Mouse (Mus musculus) forebrain, postnatal 0 days (tissue): ENCODE data around the gene Aar2. TPM values are rescaled to one million over a fixed set of nuclear protein-coding genes. Genes with fewer than 3 reads are reported as not detected.

ENCODE experiments used
- ATAC-seq: fragments of 200-750 bp; cut with Nextera tagmentation; 2 replicates; pipeline ENCODE4 v1.8.0; 2017; ENCODE audit warnings: mild to moderate bottlenecking, moderate library complexity
- DNase-seq: peaks from one replicate; pipeline ENCODE4 v3.0.0-alpha.2; 2015
- H3K27ac ChIP-seq: fragments of 300-500 bp; sonication (generic); 2 replicates; pipeline ENCODE4 v1.5.1; 2014; ENCODE audit warnings: low read depth, mild to moderate bottlenecking, antibody characterized with exemption, low read length, moderate library complexity, mixed read lengths
- H3K27me3 ChIP-seq: fragments of 300-500 bp; sonication (generic); 2 replicates; pipeline ENCODE4 v1.6.1; 2014; ENCODE audit warnings: mild to moderate bottlenecking, low read length, mixed read lengths; ENCODE audit not compliant: insufficient read depth
- H3K36me3 ChIP-seq: fragments of 300-500 bp; sonication (generic); 2 replicates; pipeline ENCODE4 v1.6.1; 2014; ENCODE audit warnings: mild to moderate bottlenecking, moderate library complexity; ENCODE audit not compliant: insufficient read depth
- H3K4me1 ChIP-seq: fragments of 300-500 bp; sonication (generic); 2 replicates; pipeline ENCODE4 v1.6.1; 2014; ENCODE audit warnings: antibody characterized with exemption; ENCODE audit not compliant: insufficient read depth
- H3K4me2 ChIP-seq: fragments of 300-500 bp; sonication (generic); 2 replicates; pipeline ENCODE4 v1.6.1; 2014; ENCODE audit warnings: low read depth, mild to moderate bottlenecking, moderate library complexity
- H3K4me3 ChIP-seq: fragments of 300-500 bp; sonication (generic); 2 replicates; pipeline ENCODE4 v1.5.1; 2014; ENCODE audit warnings: low read depth, low read length, mixed read lengths
- H3K9ac ChIP-seq: fragments of 300-500 bp; sonication (generic); 2 replicates; pipeline ENCODE4 v1.6.1; 2014; ENCODE audit warnings: mild to moderate bottlenecking
- H3K9me3 ChIP-seq: fragments of 300-500 bp; sonication (generic); 2 replicates; pipeline ENCODE4 v1.6.1; 2016; ENCODE audit warnings: low read length
- CTCF ChIP-seq: sonication (generic); IDR thresholded peaks from 2 replicates; pipeline ENCODE4 v1.5.1; 2016; ENCODE audit warnings: antibody characterized with exemption, control low read depth, low read depth
- WGBS: fragments of 180-500 bp; shearing (Covaris S2); extraction: QIAGEN DNeasy Blood & Tissue Kit; methylation state at CpG from one replicate; pipeline ENCODE4 v1.1.7; 2014; 5-methylcytosine and 5-hydroxymethylcytosine counted together
- polyA plus RNA-seq: library from polyadenylated mRNA; unstranded; fragments of >200 nt; fragmentation: Nextera tagmentation; extraction: Ambion mirVana; gene quantifications from 2 replicates; pipeline ENCODE4 v1.2.1, GENCODE M21; 2015
- total RNA-seq: library from RNA; depleted of rRNA; stranded (reverse); fragments of >200 nt; gene quantifications from 2 replicates; pipeline ENCODE4 v1.2.3, GENCODE M21; 2014; rRNA removed

Aar2 gene
- total RNA-seq (46.7 and 50.1 TPM in 2 replicates), polyA plus RNA-seq (37.1 and 43.7 TPM in 2 replicates)

DNA sequence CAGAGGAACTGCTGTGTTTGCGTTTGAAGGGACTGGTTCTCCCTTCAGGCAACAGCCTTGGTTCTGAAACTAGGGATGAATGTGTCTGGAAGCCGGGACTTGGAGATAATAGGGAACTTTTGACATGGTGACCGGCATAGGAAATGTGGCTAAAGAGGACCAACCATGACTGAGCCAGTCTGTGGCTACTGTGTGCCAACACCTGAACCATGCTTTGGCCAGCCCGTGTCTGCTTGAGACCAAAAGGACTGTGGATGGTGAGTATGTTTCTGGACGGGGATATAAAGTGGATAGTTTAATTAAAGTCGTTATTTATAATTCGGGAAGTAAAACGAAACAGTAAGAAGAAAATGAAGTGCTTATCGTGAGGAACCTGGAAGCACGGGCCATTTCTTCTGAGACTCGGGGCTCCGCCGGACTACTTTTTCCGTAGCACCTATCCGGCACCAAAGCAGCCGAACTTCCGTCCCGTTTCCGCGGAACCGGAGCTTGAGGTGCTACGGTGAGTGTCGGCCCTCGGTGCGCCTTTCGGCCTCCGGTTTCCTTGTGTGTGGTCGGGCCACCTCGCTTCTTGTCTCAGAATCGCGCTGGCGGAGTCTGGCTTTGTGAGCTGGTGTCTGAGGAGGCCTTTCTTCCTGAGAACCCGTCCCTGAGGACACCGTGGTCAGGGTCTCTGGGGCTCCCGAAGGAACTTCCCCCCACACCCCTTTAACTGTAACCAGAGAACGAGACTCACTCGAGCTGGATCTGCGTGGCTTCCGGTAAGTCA lies at the start of gene Aar2:
TSS of gene Aar2 (plus strand) at position 462 of the 769 bp plus-strand sequence.
- TF ChIP-seq CTCF = no peak
- Histone ChIP-seq H3K9me3 (no peaks in the 10 kb centered on the region), H3K27ac (peak within 1 kb of the TSS; percentile 73; the same call in 1 of the 2 replicates), H3K27me3 (no peaks in the 10 kb centered on the region), H3K4me3 (peak within 1 kb of the TSS; percentile 85), H3K4me2 (peak within 1 kb of the TSS; percentile 74), H3K36me3 (peaks cover 17% of the 10 kb centered on the region), H3K4me1 (peaks cover 9% of the 10 kb centered on the region; the same call in 1 of the 2 replicates), H3K9ac (peak within 1 kb of the TSS; percentile 71)
- ATAC-seq = peak; percentile 77
- 6% methylated on average over 39 of the region's 39 CpGs for WGBS
- DNase-seq = peak; percentile 90

DNA sequence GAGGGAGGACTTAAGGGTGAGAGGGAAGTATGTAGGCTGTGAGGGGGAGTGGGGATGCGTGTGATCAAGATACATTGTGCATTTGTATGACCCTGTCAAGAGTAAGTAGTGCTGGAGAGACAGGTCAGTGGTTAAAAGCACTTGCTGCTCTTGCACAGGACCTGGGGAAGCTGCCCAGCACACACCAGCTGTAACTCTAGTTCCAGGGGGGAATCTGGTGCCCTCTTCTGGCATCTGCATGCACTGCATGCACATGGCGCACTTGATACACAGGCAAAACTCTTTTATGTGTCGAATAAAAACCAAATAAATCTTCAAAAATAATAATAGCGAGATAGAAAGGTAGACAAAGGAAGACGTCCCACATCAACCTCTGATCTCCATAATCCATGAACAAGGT lies 49.5 kb upstream of the Aar2 start:
- Histone ChIP-seq H3K4me2 (no peak overlapping the region), H3K36me3 (peaks cover 75% of the 10 kb centered on the region), H3K9me3 (no peaks in the 10 kb centered on the region), H3K27me3 (no peaks in the 10 kb centered on the region), H3K4me1 (no peaks in the 10 kb centered on the region), H3K4me3 (no peak overlapping the region), H3K27ac (no peak overlapping the region), H3K9ac (no peak overlapping the region)
- TF ChIP-seq CTCF = peak; percentile 88
- peak; percentile 55 for ATAC-seq
- DNase-seq = peak; percentile 76
- 46% methylated on average over 5 of the region's 5 CpGs for WGBS

DNA sequence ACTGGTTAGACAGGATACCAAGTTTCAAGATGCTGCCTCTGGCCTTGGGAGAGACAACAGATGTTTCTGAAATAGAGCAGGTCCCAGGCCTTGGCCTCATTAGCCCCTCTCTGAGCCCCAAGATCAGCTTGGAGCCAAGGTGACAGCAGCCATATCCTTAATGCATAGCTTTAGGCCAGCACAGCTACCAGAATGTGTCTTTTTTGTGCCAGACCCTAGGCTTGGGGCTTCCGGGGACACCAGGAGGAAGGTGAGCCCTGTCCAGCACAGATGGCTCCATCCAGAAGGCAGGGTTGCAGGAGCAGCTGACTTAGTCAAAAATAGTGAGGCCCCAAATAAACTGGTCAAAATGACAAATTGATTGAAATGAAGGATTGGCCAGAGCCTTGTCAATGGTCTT lies 46.4 kb upstream of the Aar2 start:
- H3K27me3 ChIP-seq = no peaks in the 10 kb centered on the region
- H3K36me3 ChIP-seq = peaks cover 84% of the 10 kb centered on the region
- DNase-seq = no peak
- no peak overlapping the region for H3K9ac ChIP-seq
- TF ChIP-seq CTCF = no peak
- H3K9me3 ChIP-seq = no peaks in the 10 kb centered on the region
- no peak overlapping the region for H3K4me2 ChIP-seq
- H3K4me3 ChIP-seq = no peak overlapping the region
- ATAC-seq = no peak
- no peaks in the 10 kb centered on the region for H3K4me1 ChIP-seq
- WGBS = 86% methylated on average over 1 of the region's 1 CpGs
- no peak overlapping the region for H3K27ac ChIP-seq

DNA sequence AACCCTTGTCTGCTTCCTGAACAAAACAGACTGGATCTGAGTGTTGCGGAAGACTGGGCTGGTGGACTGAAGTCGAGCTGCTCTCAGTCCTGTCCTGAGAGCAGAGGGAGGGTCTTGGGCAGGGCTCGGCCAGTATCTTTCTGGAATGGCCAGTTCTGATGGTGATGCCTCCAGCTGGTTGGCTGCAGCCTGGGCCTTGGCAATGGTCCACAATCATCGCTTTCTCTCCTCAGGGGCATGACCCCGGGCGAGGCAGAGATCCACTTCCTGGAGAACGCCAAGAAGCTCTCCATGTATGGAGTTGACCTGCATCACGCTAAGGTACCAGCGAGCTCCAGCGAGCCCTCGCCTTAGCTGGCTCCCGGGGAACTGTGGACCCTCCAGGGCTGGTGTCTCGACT lies 41.9 kb upstream of the Aar2 start:
- peaks cover 91% of the 10 kb centered on the region for H3K36me3 ChIP-seq
- no peak overlapping the region for H3K4me3 ChIP-seq
- H3K9ac ChIP-seq = no peak overlapping the region
- no peaks in the 10 kb centered on the region for H3K4me1 ChIP-seq
- H3K27me3 ChIP-seq = no peaks in the 10 kb centered on the region
- no peak overlapping the region for H3K27ac ChIP-seq
- TF ChIP-seq CTCF = no peak
- no peak for DNase-seq
- ATAC-seq = no peak
- no peaks in the 10 kb centered on the region for H3K9me3 ChIP-seq
- WGBS = 89% methylated on average over 13 of the region's 13 CpGs
- no peak overlapping the region for H3K4me2 ChIP-seq

DNA sequence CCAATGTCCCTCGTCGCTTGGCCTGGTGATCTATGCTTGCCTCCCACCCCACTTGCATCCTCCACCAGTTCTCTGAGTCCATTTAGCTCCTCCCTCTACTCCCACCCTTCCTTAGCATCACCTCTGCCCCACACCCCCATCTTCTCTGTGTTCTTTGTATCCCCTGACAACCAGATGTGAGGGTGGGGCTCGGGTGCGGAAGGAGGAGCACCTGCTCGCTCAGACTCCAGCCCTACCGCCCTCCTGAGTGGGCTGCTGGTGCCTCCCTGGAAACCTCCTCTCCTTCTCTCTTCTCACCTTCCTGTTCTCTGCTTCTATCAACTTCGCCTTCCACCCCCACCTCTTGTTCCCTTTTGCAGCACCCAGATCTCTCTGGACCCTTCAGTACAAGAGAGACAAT lies 35.4 kb upstream of the Aar2 start:
- no peak for TF ChIP-seq CTCF
- H3K4me1 ChIP-seq = no peaks in the 10 kb centered on the region
- H3K9me3 ChIP-seq = no peaks in the 10 kb centered on the region
- H3K4me3 ChIP-seq = no peak overlapping the region
- H3K36me3 ChIP-seq = peaks cover 85% of the 10 kb centered on the region
- H3K9ac ChIP-seq = no peak overlapping the region
- ATAC-seq (no peak), DNase-seq (no peak)
- H3K27ac ChIP-seq = no peak overlapping the region
- WGBS = 84% methylated on average over 7 of the region's 7 CpGs
- no peaks in the 10 kb centered on the region for H3K27me3 ChIP-seq
- no peak overlapping the region for H3K4me2 ChIP-seq

DNA sequence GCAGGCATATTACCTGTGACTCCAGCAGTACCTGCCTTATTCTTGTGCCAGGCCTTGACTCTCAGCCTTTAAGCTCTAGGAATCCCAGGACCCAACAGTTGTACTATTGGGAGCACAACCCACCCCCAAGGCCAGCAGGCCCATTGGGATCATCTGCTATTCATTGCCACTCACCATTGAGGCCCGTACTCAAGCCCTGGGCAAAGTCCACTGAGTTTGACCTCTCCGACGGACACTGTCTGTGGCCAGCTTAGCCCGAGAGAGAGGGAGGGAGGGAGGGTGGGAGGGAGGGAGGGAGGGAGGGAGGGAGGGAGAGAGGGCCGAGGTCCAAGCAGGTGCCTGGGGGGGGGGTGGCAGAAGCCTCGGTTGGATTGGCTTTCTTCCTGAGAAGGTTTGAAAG lies 34.8 kb upstream of the Aar2 start:
- DNase-seq = no peak
- Histone ChIP-seq H3K36me3 (peaks cover 81% of the 10 kb centered on the region), H3K27me3 (no peaks in the 10 kb centered on the region), H3K9ac (no peak overlapping the region), H3K4me1 (no peaks in the 10 kb centered on the region), H3K4me3 (no peak overlapping the region), H3K27ac (no peak overlapping the region), H3K4me2 (no peak overlapping the region), H3K9me3 (no peaks in the 10 kb centered on the region)
- 72% methylated on average over 5 of the region's 6 CpGs for WGBS
- ATAC-seq = no peak
- TF ChIP-seq CTCF = no peak

DNA sequence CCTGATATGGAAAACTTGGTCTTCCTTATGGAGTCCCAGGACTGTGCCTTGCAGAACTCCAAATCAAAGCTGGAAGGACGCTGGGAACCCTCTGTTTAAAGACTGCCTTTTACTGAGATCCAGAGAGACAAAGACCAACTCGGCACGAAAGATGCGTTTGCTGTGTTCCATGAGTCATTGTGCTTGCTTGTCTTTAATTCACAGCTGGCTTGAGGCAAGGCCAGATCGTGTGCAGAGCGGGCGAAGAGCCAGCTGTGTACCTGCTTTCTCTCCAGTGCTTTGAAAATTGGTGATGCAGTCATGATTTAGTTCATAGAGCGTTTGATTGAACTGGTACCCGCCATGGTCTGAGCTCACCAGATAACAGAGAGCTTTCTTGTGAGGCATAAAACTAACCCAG lies 32.3 kb upstream of the Aar2 start:
- DNase-seq (no peak), ATAC-seq (no peak)
- Histone ChIP-seq H3K4me1 (no peaks in the 10 kb centered on the region), H3K27me3 (no peaks in the 10 kb centered on the region), H3K9ac (no peak overlapping the region), H3K36me3 (peaks cover 78% of the 10 kb centered on the region), H3K4me3 (no peak overlapping the region), H3K27ac (no peak overlapping the region), H3K4me2 (no peak overlapping the region), H3K9me3 (no peaks in the 10 kb centered on the region)
- TF ChIP-seq CTCF = no peak
- WGBS = 74% methylated on average over 9 of the region's 9 CpGs
